Mouse (Mus musculus) R1 (cell line): Measurements from ENCODE around the gene Mettl21e.
A peak's percentile ranks its signal among the peaks of the same experiment; 100 is the strongest.
"Not testable (repeated sequence)": the region's sequence is repeated elsewhere in the genome, so short reads cannot be mapped to it uniquely, and the experiment has no call there.

Experiments used
- DNase-seq: peaks from one replicate; pipeline ENCODE4 v3.0.0-alpha.2; 2018; ENCODE audit warnings: low read depth, low spot score

The Mettl21e gene

DNA sequence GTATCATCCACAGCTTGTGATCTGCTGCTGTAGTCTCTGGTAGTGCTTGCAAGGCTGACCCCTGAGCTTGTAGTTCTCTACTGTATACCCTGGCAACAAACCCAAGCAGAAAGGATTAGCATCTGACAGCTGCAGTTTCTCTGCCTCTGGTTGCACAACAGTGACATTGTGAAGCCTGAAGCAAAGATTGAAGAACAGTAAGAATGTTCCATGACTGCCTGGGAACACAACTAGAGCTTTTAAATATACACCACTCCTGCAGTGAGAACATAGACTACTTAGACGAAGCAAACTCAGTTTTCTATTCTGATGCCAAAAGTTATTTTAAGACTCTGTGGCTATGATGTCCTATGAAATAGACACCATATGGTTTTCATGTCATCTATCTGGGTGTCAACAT lies at the start of gene Mettl21e:
Gene Mettl21e (minus strand): TSS at position 86 of the 400 bp plus-strand sequence.
- DNase-seq: no peak

GRCm38 (mm10) chr1:44240440-44240839 lies 21.7 kb upstream of the Mettl21e start:
- not testable (repeated sequence) for DNase-seq

DNA sequence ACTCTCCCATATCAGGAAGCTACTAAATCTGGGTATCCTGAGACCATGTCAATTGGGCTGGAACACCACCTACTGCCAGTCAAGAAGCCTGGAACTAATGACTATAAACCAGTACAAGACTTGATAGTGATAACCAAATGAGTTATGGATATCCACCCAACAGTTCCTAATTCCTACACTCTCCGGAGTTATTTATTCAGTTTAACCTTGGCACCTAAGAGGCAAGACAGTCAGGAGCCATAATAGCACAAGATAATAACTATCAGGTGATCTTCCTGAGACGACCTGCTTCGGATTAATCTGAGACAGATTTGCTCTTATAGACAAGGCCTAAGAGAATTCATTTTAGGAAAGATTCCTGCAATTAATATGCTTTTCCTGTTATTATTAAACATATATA lies 21.2 kb upstream of the Mettl21e start:
- DNase-seq: no peak

- DNase-seq: peak; percentile 15
Measured at GRCm38 (mm10) chr1:44237305-44237704, 18.5 kb upstream of the Mettl21e start.

GRCm38 (mm10) chr1:44235311-44235710 lies 16.6 kb upstream of the Mettl21e start:
- DNase-seq: peak; percentile 81

GRCm38 (mm10) chr1:44234531-44234930 lies 15.8 kb upstream of the Mettl21e start:
- DNase-seq: peak; percentile 85

DNA sequence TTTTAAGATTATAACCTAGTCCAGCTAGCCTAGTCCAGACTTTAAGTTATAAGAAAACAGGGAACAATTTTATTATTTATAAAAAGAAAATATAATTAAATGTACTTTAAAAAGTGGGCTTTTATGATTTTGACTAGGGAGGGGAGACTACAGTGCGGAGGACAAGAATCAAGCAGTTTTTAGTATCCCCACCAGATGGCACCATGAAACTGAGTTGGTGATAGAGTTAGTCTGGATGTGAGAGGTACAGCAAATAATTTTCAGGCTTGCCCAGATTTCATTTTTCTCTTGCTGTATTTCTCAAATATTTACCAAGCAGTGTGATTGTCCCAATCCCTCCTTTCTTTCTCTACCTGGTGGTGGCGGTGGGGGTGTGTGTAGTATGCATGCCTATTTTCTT lies 10.3 kb upstream of the Mettl21e start:
- peak; percentile 51 for DNase-seq

DNA sequence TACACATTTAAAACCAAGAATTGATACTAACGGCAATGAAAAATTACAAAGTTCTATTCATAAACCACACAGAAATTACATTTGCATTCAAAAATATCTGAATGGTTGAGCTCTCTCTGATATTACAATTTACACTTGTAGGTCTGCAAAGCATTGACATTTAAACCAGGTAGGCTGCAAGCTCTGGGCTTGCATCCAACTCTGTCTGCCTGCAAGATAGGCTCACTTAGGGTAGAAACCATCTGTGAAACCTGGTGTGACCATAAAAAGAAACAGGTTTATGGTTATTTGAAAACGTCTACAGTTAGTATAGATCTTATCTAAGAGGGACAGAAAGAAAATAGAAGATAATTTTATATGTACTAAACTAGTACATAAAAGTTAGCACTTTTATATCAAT lies 1.6 kb downstream of the Mettl21e start:
- no peak for DNase-seq

DNA sequence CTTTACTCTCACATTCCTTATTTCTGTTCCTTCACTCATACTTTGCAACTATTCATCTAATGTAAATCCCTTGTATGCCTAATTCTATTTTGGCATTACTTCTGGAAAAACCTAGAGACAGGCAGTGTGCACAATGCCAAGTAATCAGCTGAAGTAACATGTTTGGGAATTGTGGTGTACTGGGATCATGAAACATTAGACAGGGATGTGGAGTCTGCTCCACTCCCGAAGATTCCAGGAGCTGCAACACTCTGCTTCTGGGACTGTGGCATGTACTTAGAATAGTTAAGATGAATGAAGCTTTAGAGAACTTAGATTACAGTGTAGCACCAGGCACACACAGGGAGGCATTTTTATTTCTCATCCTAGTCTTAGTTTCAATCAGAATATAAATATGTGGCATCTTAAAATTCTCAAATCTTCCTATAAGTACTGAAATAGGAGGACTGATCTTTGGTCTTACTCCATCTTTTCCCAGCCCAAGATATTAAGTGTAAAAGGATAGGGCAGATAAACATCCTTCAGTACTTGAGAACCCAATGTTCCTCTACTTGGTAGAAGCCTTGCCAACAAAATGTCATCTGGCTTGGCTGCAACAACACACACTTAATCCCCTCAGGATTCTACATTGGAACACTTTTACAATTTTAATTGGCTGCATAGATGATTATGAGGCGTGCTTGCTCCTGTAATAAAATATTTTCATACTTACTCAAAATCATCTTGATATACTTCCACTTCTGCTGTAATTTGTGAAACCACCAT lies 2.2 kb downstream of the Mettl21e start:
- no peak for DNase-seq

DNA sequence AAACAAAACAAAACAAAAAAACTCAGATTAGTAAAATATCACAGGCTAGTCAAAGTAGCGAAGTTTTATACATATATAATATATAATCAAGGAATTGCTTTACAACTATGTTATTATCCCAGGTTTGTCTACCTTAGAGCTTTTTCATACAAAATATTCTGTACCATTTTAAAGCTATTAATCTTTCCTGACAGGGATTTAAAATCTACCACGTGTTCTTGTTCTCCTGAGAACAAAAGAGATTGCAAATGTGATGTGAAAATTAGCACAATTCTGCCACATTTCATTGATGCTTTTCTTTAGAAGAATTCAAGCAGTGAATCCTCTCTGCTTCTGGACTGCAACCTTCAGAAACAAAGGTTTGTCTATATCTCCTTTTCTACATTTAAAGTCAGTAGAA lies 4.3 kb downstream of the Mettl21e start:
- no peak for DNase-seq

GRCm38 (mm10) chr1:44202876-44203275 lies 15.9 kb downstream of the Mettl21e start:
- DNase-seq: peak; percentile 63

DNA sequence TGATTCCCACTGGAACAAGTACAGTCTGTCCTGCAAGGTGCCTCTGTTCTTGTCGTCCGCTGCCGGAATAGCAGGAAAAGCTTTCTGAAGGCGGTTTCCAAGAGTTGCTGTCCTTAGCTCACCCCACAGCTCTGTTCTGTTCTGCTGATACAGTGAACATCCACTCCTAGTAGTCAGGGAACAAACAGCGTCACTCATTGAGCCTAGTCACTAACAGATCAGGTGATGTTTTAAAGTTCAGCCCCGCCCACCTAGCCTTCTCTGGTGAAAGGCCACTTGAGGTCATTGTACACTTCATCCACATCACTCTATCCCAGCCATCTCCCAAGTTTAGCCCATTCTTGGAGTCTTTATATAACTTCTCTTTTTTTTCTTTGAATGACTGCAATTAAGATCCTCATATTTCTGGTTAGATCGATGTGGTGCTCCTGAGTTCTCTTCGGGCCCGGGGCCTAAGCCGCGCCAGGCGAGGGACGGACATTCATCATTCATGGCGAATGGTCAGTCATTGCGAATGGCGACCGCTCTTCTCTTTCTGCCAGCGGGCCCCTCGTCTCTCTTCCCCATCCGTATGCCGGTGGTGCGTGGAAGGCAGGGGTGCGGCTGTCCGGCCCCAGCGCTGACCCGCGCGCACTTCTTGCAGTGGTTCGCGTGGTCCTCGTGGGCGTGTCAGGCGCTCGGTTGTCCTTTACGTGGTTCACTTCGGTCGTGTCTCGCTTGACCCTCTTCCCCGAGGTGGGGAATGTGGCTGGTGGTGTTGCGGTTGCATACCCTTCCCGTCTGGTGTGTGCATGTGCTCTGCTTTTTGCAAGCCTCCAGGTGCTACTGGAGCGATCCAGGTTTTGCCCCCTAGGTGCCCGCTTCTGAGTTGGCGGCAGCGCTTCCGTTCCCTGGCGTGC lies 20.2 kb downstream of the Mettl21e start:
- peak; percentile 30 for DNase-seq

GRCm38 (mm10) chr1:44186396-44186795 lies 32.4 kb downstream of the Mettl21e start:
- no peak for DNase-seq

DNA sequence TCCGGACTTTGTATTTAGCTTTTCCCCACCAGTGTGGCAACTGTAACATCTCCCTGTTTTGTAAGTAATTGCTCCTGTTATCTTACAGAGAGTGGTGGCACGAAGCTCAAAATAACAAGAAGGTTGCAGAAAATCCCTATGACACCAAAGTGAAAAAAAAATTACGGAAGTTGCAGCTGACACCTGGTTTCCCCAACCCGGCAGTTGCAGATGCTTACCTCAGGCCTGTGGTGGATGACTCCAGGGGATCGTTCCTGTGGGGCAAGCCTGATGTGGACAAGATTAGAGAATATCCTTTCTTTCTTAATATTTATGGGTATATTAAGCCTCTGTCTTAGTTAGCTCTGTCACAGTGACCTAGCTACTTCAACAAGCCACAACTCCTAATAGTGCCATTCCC lies 40.7 kb downstream of the Mettl21e start:
- no peak for DNase-seq

DNA sequence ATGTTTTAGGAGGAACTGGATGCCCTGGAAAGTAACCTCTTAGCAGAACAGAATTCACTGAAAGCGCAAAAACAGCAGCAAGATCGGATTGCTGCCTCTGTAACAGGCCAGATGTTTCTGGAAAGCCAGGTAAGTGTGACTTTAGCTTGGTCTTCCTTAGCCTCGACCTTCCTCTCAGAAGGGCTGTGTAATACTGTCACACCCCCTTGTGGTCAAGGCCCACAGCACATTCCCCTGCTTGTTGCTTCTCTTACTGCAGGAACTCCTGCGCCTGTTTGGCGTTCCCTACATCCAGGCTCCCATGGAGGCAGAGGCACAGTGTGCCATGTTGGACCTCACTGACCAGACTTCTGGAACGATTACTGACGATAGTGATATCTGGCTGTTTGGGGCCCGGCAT lies 44.9 kb downstream of the Mettl21e start:
- DNase-seq: peak; percentile 61

- no peak for DNase-seq
Measured at GRCm38 (mm10) chr1:44172656-44173055, 46.1 kb downstream of the Mettl21e start.

GRCm38 (mm10) chr1:44167859-44168383 lies 50.8 kb downstream of the Mettl21e start:
- peak; percentile 67 for DNase-seq

GRCm38 (mm10) chr1:44162389-44162788 lies 56.4 kb downstream of the Mettl21e start:
- no peak for DNase-seq

DNA sequence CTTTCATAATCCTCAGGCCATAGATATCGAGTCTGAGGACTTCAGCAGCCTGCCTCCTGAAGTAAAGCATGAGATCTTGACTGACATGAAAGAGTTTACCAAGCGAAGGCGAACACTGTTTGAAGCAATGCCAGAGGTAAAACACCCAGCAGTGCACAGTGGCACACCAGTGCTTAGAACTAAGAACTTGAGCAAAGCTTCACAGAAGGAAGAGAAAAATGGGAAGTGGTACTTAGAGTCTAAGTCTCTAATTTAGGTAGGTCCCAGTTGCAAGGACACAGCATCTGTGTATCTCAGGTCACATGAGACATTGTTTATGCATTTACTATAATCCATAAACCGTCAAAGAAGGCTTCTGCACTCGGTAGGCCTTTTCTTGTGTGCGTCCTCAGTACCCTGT lies 56.9 kb downstream of the Mettl21e start:
- DNase-seq: no peak

DNA sequence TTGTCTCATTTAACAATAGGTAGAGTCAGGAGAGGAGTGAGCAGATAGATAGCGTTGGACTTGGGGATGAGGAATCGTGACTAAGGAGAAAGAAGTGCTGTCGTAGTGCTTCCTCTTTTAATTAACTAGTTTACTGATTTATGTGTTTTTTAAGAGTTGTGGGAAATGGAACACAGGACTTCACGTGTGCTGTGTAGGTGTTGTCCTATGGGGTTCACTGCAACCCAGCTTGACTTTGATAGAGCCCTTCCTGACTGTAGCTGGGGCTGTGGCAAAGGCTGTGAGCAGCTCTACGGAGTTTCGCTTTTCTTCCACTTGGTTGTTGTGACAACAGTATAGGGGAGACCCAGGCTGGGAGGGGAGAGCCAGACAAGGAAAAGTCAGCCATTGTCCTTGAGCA lies 60.4 kb downstream of the Mettl21e start:
- no peak for DNase-seq

- peak; percentile 28 for DNase-seq
Measured at GRCm38 (mm10) chr1:44155287-44155686, 63.5 kb downstream of the Mettl21e start.
